Mouse (Mus musculus): ENCODE results near the gene Utp18.
"Not testable (repeated sequence)": the region's sequence is repeated elsewhere in the genome, so short reads cannot be mapped to it uniquely, and the experiment has no call there.

The Utp18 gene

DNA sequence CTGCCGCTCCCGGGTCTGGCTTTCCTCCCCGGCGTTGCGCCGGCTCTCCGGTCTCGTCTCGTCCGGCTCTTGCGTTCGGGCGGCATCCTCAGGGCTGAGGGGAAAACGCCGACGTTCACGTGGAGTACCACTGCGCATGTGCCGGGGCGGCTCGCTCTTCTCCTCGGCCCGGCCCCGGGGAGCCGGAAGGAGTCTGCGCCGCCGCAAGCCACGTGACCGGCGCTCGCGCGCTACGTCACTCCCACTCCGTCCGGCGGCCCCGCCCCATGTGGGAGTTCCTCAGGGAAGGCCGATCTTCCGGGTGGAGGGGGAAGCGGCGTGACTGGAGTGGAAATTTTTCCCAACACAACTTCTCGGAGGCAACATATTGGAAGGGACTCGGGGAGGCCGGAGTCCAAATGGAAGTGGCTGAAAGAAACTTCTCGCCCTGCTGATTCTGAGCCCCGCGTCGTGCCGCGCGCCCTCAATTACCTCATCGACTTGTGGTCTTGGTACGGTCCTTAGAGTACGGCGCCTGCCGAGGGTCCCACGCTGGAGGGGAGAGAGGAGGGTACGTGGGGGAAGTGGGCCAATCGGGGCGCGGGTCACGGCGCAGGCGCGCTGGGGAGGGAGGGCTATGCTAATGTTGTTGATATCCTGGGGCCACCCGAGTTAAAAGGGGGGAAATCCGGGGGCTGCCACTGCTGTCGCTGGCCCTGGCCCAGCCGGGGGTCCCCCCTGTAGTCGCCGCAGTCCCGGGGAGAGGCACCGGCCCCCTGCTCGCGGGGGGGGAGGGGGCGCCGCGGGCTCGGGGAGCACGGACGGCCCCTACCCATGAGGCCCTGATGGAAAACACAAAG is at the start of gene Utp18, which contains the start of gene Mbtd1:
TSS of gene Utp18 (minus strand) at position 195 of the 839 bp plus-strand sequence.
TSS of gene Mbtd1 (plus strand) at position 281 of the 839 bp plus-strand sequence.
- DNase-seq, result peak; percentile 97

- DNase-seq, result no peak
Measured at GRCm38 (mm10) chr11:93929106-93929505, 43.5 kb upstream of the Utp18 start.

DNA sequence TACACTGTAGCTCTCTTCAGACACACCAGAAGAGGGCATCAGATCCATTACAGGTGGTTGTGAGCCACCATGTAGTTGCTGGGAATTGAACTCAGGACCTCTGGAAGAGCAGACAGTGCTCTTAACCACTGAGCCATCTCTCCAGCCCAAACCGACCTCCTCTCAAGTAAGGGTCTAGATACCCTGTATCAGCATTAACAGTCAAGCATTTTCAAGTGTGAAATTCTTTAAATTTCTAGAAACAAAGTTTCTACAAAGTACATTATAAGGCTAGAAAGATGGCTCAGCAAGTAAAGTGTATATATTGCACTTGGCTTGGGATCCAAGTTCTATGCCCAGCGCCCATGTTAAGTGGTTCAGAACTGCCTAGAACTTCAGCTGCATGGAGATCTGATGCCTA is 29.5 kb upstream of the Utp18 start:
- not testable (repeated sequence) for DNase-seq

- DNase-seq, result no peak
Measured at GRCm38 (mm10) chr11:93911603-93912002, 26.0 kb upstream of the Utp18 start.

DNA sequence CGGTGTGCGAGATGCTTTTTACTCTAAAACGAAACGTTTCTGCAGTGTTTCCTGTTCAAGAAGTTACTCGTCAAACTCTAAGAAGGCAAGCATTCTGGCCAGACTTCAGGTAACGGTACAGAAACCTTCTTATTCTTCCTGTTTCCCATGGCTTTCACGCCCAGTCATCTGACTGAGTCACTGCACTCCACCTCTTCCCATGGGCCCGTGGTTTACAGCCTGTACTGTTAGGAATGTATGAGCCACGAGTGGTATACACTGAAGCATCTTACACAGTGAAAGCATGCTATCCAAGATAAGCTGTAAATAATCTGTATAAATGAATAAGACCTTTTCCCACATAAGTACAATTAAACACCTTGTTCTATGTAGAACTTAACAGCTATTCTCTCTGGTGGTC is 23.3 kb upstream of the Utp18 start:
- DNase-seq, result no peak

GRCm38 (mm10) chr11:93907839-93908238 is 22.3 kb upstream of the Utp18 start:
- DNase-seq, result no peak

DNA sequence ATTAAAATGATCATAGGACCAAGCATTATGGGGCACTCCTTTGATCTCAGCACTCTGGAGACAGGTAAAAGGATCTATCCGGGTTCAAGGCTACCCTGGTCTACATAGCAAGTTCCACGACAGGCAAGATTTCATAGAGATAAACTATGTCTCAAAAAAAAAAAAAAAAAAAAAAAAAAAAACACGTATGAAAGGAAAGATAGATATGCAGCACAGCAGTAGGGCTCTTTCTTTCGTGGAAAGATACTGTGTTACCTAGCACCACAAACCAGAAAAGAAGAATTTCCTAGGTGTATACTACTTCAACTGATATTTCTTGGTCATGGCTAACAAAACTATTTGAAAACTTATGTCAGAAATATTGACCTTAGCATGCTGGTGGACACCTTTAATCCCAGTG is 21.3 kb upstream of the Utp18 start:
- DNase-seq, result no peak

DNA sequence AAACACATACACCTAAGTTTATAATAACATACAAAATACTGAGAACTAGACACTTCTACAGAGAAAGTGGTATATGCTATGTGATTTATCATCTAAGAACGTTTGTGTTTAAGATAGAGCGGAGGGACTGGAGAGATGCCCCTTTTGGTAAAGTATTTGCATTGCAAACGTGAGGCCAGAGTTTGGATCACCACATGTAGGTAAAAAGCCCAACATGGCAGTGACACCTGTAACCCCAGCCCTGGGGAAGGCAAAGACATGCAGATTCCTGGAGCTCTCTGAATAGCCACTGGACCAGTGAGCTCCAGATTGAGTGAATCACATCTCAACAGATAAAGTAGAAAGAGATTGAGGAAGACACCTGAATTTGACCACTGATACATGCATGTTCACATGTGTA is 12.2 kb upstream of the Utp18 start:
- DNase-seq, result no peak

DNA sequence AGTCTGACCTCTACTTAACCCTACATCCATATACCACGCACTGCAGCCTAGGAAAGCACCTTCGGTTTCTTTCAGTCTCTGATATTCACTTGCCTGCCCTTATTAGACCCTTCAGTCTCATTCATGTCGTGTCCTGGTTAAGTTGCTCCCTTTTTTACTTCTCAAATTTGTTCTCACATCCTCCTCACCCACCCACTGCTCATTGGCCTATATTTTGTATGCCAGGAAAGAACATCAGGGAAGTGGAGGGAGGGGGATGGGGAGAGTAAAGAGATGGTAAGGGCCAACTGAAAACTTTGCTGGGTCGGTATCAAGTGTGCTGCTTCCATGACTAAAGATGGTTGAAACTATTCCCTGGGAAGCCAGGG is 1.5 kb upstream of the Utp18 start:
- peak; percentile 30 for DNase-seq

GRCm38 (mm10) chr11:93886411-93887079 is 979 bp upstream of the Utp18 start:
- DNase-seq, result no peak

GRCm38 (mm10) chr11:93884901-93885571 is 530 bp downstream of the Utp18 start:
- peak; percentile 52 for DNase-seq

GRCm38 (mm10) chr11:93884068-93884467 is 1.5 kb downstream of the Utp18 start:
- no peak for DNase-seq

DNA sequence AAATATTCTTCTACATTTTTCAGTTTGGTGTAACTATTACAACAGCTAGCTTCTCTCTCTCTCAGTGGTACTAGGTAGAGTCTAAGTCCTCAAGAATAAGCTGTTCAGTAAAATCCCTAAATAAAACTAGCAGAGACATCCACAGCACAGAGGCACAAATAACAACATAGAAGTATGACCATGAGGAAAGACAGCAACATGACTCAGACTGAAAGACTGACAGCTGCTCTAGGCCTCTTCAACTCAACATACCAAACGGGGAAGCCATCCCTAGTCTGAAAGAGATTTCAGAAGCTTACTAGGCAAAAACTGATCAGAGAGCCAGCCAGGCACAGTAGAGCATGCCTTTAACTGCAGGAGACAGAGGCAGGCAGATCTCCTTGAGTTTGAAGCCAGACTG is 22.9 kb downstream of the Utp18 start:
- DNase-seq, result no peak

- no peak for DNase-seq
Measured at GRCm38 (mm10) chr11:93862045-93862623, 23.4 kb downstream of the Utp18 start.

DNA sequence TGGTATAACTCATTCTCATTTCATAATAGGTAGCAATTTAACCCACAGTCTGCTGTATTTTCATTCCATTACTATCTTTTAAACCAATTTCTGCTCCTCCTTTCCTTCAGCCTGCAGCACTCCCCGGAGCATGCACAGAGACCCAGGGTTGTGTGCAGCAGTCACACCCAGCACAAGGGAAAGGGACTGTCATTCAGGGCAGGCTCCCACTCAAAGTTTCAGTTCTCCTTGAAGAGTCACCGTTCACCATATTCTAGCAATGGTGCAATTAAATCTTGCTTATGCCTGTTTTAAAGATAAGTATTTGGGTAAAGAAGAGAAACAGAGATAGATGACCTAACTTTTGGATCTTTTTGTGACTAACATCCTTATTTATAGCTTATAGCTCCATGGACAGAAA is 24.4 kb downstream of the Utp18 start:
- DNase-seq, result no peak

DNA sequence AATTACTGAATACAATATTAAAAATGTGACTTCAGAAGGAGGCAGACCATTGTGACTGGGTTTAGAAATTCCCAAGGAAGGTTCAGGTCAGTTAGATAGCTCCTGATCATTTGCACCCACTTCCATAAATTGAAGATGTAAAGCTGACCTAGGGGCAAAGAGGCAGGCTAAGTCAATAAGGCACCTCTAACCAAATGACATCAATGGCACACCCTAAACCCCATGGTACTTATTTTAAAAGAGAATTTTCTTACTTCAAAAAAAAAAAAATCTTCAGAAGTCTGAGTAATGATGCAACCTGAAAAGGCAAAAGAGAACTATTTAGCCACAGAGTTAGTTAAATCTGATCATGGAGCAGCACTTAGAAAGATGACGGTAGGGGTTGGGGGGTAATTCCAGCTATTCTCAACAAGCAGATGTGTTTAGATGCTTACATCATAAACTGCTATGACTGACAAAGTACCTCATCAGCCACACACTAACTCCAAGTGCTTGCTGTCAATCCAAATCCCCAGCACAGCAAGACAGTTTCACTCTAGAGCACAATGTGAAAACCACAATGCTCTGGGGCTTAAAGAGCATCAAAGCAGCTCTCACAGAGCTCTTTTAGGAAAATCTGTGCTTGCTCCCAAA is 24.9 kb downstream of the Utp18 start:
- DNase-seq, result no peak

GRCm38 (mm10) chr11:93856284-93856955 is 29.1 kb downstream of the Utp18 start:
- peak; percentile 88 for DNase-seq

GRCm38 (mm10) chr11:93852546-93852945 is 33.0 kb downstream of the Utp18 start:
- DNase-seq, result no peak

GRCm38 (mm10) chr11:93847342-93847741 is 38.2 kb downstream of the Utp18 start:
- DNase-seq, result no peak

- DNase-seq, result no peak
Measured at GRCm38 (mm10) chr11:93835800-93836199, 49.8 kb downstream of the Utp18 start.

DNA sequence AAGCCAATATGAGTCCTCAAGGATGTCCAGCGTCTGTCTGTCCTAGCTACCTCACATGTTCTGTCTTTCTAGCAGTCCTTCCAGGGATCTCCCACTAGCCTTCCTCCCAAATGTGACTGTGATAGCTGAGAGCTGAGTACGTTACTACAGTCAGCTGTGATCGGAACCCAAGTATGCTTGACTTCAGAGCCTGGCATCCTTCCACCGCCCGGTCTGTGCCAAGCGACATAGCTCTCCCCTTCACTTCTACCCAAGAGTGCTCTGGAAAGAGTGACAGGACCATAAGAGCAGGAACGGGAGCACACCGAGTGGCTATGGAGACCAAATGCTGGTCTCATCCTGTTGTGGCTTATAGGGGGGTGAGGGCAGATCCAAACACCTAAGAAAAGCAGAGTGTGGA is 55.6 kb downstream of the Utp18 start:
- no peak for DNase-seq

- no peak for DNase-seq
Measured at GRCm38 (mm10) chr11:93829327-93829679, 56.3 kb downstream of the Utp18 start.
